Mouse (Mus musculus) right cerebral cortex, adult 18-20 months (tissue): ENCODE measurements around the gene Bckdhb.
"Not testable (repeated sequence)": the region's sequence is repeated elsewhere in the genome, so short reads cannot be mapped to it uniquely, and the experiment has no call there.

Experiments used
- DNase-seq: peaks from one replicate; pipeline ENCODE4 v3.0.0; 2022; ENCODE audit warnings: mixed read lengths

Gene Bckdhb

DNA sequence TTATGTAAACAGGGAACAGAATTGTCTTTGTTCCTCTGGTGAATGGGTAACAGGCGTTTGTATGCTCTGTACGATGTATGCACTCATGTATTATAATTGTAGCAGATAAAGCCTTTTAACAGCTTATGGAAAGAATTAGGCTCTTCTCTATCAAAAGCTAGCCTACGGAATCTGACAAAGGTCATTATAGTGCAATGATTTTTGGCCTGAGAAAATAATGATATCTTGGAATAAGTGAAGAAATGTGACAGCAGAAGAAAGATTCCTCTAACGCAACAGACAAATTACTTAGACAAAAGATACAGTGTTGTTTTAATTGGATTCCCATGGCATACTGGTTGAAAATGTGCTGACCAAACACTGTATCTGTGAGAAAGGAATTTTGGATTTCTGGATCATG lies 122.0 kb downstream of the Bckdhb start:
- DNase-seq = no peak

DNA sequence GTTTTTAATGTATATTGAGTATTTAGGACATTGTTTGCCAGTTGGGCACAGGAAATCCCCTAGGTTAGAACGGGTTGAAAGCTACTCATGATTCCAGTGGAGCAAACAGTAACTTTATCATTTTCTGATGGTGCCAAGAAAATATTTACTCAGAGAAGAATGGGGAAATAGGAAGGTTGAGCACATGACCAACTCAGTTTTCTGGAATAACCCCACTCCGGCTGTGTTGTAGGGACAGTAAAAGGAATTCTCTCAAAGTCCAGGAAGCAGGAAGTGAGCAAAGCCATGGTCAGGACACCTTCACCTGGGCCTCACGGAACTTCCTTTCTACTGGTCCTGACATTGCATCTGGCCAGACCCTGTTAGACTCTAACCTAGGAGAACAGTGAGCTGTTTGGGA lies 122.5 kb downstream of the Bckdhb start:
- DNase-seq = no peak

DNA sequence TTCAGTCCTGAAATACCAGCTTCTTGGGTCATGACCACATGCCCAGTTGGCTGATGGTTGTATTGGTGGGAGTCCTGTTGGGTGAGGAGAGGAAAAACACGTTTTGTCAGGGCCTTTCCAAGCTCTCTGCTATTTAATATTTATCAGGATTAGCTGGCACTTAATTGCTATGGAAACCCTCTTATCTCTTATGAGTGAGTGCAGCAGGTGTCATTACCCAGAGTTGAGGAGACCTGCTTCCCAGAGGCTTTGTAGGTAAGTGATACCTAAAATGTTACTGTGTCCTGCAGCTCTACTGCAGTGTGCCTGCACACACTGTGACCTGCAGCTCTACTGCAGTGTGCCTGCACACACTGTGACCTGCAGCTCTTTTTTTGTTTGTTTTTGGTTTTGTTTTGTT lies 124.2 kb downstream of the Bckdhb start:
- no peak for DNase-seq

DNA sequence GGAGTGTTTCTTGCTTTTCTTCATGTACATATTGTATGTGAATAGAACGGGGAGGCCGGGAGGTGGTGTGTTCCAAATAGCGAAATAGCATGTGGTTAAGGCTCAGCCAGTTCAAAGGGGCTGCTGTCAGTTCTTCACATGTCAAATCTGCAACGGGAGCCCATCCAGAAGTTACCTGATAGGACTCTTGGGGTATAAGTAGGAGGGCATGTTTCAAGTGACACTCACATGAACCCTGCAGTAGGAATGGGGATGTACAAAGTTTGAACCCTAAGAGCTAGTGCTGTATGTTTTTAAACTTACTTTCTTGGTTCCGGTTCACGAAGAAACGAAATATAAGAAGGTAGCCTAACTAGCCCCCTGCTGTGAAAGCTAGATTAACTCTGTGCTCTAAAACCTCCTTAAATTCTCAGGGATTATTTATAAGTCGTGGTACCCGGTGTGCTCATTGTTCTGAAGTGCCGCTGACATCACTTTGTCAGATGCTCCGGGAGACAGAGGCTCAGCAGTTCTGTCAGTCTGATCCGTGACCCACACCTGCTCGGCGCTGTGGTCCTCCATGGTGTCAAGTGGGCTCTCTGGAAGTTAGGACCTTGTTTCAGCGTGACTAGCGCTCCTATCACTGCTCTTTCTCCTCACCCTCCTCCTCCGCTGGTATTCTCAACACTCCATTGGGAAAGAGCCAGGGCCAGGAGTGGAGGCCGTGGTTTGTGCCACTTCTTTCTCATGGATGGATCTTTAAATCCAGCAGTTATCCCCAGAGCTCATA lies 126.1 kb downstream of the Bckdhb start:
- no peak for DNase-seq

- DNase-seq = no peak
These were observed 130.3 kb downstream of the Bckdhb start for GRCm38 (mm10) chr9:84055125-84055807.

GRCm38 (mm10) chr9:84060781-84061180 lies 135.8 kb downstream of the Bckdhb start:
- not testable (repeated sequence) for DNase-seq

GRCm38 (mm10) chr9:84063617-84064016 lies 138.7 kb downstream of the Bckdhb start:
- DNase-seq = no peak

DNA sequence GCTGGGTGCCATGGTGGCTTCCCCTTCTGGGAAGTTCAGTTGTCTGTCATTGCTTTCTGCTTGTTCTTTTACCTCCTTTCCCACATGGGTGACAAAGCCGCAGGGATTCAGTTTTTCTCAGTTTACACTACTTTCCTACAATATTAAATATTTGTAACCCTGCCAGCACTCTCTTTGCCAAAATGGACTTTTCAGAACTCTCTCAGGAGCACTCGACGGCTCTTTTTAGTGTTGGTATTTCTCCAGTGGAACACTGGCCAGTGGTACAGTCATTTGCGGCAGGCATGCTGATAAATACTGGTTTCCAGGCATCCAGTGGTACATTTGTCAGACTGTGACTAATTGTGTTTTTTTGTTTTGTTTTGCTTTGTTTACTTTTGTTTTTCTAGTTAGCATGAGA lies 139.2 kb downstream of the Bckdhb start:
- DNase-seq = no peak

DNA sequence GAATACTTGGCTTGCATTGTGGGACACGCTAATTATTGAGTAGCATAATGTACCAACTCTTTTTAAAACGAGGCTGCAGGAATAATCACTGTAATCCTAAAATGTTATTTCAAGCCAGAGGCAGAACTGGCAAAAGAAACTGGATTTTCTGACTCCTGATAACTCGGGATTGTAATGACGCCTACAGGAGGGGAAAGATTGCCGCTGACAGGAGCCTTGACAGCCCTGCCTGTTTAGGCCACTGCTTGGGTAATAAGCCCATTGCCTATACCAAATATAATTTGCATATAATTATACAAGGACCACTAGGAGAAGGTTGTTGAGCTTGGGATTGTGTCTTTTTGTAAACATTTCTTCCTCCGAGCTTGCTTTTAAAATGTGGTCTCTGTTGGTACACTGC lies 145.3 kb downstream of the Bckdhb start:
- DNase-seq = no peak

DNA sequence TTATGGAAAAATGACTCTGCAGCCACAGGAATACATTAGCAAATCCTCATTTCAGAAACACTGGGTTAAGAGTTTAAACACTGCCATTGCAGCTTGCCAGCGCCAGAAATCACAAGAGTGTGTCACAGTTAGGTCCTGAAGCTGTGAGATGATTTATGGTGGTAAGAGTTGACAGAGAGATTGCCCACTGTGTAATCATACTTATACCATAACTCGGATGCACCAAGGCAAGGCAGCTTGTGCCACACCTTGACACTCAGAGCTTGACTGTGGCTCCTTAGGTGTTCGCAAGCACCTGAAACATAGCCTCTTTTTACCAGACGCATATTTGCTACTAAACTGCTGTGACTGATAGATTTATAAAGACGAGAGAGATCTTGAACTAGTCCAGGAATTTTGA lies 145.8 kb downstream of the Bckdhb start:
- no peak for DNase-seq

DNA sequence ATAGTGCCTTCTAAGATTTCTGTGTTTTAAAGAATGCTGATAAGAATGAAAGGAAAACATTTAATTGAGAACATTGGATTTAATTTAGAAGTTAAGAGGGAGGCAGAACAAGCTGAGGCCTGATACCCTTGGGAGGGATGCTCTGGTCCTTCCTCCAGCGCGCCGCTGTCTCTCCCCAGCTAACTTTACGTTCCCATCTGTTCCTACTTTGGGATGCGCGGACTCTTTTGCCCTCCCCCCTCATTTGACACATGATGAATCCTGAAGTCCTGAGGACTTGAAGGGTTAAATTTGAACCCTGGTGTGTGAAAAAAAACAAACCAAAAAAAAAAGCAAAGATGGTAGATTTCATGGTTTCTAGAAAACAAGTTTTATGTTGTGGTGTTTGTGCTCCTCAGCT lies 147.6 kb downstream of the Bckdhb start:
- no peak for DNase-seq

DNA sequence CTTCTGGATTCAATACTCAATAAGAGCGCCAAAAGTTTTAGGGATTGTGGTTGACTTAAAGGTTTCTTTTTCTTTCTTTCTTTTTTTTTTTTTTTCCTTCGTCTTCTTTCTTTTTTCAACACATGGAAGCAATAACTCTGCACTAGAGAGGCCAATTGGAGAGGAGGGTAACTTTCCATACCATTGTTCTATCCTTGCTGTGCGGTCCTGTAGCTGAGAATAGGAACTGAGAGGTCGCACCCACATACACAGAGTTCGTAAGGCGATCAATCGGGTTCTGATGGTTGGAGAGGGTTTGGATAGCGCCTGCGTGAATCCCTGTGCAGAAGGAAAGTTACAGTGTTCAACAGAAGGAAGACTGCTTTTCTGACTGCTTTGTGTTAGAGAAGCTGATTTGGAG lies 148.3 kb downstream of the Bckdhb start:
- no peak for DNase-seq

- DNase-seq = no peak
These were observed 158.6 kb downstream of the Bckdhb start for GRCm38 (mm10) chr9:84083551-84083950.

DNA sequence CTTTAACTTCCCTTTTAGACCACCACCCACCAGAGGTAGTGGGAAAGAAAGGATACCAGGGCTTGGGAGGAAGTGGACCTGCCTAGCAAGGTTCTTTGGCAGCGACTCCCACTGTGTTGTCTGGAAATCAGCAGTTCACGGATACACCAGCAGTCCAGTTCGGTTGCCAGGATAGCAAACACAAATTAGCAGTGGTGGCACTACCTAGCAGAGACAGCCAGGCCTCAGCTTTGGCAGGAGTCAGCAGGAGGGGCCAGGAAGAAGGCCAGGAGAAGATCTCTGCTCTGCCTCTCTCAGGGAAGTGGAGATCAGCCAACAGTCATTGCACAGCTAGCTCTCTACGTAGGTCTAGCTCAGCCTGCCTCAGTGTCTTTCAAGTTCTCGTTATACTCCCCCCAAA lies 159.7 kb downstream of the Bckdhb start:
- DNase-seq = no peak

DNA sequence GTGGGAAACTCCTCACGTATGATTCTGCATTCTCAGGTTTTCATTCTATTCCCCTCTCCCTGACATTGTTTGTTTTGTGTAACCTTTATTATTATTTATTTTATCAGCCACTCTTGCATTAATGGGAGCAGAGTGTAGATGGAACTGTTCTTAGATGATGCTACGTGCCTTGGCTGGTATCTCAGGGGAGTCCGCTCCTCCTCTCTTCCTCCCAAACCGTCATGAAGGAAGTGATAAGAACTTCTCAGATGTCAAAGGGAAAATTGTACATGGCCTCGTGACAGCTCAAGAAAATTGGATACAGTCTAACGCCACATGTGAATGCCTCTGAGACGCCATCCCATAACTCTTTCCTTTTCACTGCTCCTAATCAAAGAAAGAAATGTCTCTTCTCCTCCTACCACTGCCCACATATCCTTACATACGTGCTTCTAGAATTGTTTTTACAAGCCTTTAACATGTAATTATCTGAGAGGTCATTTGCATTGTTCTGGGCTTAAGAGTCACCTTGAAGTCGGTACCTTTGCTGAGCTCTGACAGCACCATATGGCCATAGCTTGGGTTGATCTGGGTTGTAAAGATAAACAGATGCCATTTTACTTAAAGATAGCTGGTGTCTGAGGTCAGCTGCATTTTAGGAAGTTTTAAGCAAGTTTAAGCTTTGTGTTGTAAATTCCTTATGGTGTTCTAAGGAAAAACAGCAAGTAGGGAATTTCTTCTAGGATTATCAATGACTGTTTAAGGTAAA lies 165.5 kb downstream of the Bckdhb start:
- no peak for DNase-seq

GRCm38 (mm10) chr9:84092994-84093393 lies 168.0 kb downstream of the Bckdhb start:
- no peak for DNase-seq

DNA sequence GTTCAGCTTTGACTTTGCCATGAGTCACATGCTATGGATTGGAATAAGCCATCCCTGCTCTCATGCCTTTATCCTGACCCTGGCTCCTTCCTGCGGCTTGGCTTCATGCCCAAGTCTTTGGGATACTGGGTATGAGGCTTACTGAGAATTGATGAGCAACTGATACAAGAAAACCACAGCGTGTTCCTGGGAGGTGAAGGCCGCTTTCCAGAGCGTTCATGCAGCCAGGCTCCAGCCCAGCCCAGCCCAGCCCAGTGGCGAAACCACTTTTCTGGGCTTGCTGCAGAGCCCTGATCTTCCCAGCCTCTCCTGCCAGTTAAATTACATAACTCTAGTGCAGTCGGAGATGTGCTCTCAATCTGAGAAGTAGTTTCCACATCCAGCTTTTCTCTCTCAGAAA lies 169.2 kb downstream of the Bckdhb start:
- no peak for DNase-seq

DNA sequence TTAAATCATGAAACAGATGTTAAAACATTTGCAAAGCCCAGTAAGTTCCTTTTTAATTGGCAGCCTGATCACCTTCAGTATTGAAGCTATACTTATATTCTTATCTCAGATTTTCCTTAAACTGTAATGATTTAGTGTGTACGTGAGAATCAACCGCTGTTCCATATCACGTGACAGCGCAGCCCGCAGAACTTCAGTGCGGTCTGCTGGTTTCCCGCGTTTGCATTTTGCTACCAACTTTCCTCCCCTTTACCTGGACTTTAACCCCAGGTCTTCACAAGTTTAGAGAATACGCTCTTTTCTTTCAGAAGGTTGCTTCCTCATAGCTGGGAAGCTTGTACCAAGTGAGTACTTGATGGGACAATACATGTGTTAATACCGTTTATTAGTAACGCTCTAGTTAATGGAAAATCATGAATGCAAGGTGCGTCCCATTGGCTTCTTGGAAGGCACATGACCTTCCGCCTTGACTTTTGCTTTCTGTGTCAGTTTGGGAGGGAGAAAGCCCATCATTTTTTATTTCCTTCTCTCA lies 171.6 kb downstream of the Bckdhb start:
- DNase-seq = no peak

DNA sequence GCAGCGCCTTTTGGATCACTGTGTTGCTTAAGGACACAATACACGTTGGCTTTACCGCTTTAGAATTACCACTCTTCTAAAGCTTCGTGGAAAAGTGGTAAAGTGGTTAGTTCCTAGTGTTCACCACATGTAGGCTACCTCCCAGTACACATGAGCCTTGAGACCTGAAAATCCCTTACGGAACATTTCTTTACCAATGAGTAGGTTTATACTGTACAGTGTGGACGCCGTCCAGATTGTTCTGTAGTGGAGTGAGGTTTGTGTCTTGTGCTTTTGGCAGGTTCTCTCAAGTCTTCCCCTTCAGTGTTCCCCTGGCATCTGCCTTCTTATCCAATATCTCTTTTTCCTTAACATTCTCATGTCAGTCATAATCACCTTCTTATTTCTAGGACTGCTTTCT lies 178.4 kb downstream of the Bckdhb start:
- DNase-seq = no peak

- DNase-seq = no peak
These were observed 181.5 kb downstream of the Bckdhb start for GRCm38 (mm10) chr9:84106438-84106837.

- peak; percentile 26 for DNase-seq
These were observed 182.3 kb downstream of the Bckdhb start for GRCm38 (mm10) chr9:84107045-84107813.

DNA sequence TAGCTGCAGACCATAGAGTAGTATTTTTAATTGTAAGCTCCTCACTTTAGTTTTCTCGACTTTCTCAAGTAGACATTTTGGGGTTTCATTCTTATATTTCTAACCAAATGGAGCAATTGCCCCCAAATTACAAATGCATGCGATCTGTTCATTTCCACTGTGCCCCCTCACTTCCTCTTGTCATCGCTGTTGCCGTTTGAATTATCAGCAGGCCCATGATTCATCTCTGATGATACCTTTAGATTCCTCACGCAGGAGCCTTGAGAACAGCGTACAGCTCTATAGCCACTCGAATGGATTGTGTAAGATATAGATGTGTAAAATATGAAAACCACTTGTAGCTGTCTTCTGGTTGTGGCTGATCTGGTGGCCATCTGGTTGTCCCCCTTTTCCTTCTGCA lies 183.6 kb downstream of the Bckdhb start:
- no peak for DNase-seq
